Mouse (Mus musculus): ENCODE results near the gene Gm37240. TPM values are rescaled to one million over a fixed set of nuclear protein-coding genes. Genes with fewer than 3 reads are reported as not detected.

The Gm37240 gene
- 11.4 and 13.0 TPM in 2 replicates for polyA plus RNA-seq (2015; fragmentation: Nextera tagmentation; extraction: Ambion mirVana)

- peak within 1 kb of the TSS; percentile 70 for H3K9ac ChIP-seq (ENCODE audit: low read length)
- no peaks in the 10 kb centered on the region for H3K27me3 ChIP-seq (ENCODE audit: control insufficient read depth, insufficient read depth, low read length)
- under 1% methylated on average over 48 of the region's 48 CpGs for WGBS
- H3K9me3 ChIP-seq (replicated peaks; ENCODE audit: control insufficient read depth, low read length): no peaks in the 10 kb centered on the region
- peak; percentile 96 for ATAC-seq (ENCODE audit: insufficient read depth, low FRiP score)
- H3K4me3 ChIP-seq (replicated peaks; ENCODE audit: low read length): peak within 1 kb of the TSS; percentile 55
- peak within 1 kb of the TSS; percentile 67 for H3K27ac ChIP-seq (ENCODE audit: low read length)
- no peaks in the 10 kb centered on the region for H3K36me3 ChIP-seq (ENCODE audit: control insufficient read depth, insufficient read depth, low read length)
- peak within 1 kb of the TSS; percentile 66 for H3K4me2 ChIP-seq (ENCODE audit: low read depth, low read length)
- peaks cover 6% of the 10 kb centered on the region; the same call in 1 of the 2 replicates for H3K4me1 ChIP-seq (ENCODE audit: control insufficient read depth, insufficient read depth, low read length)
Observed at GRCm38 (mm10) chr3:85887239-85887827, at the start of gene Gm37240, which contains the start of gene Glt28d2. TSS of gene Gm37240 (minus strand) at chr3:85887518. TSS of gene Glt28d2 (minus strand) at chr3:85887516.

DNA sequence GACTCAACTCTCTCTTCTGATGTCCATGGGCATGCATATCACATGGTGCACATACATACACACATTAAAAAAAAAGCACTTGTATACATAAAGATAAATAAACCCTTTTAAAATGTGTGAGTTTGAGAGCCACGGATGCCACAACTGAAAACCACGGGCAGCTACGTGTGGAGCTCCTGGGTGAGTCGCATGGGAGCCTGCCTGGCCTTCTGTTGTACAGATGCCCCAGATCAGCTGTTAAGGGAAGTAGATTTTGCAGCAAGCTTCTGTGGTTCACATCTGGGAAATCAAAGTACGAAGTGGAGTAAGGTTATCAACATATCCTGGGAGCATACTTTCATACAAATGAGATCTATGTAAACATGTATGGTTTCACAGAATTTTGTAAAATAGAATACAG lies 46.3 kb upstream of the Gm37240 start:
- Histone ChIP-seq H3K9ac (ENCODE audit: low read length) (no peak overlapping the region), H3K4me3 (replicated peaks; ENCODE audit: low read length) (no peak overlapping the region), H3K27me3 (ENCODE audit: control insufficient read depth, insufficient read depth, low read length) (no peaks in the 10 kb centered on the region), H3K36me3 (ENCODE audit: control insufficient read depth, insufficient read depth, low read length) (no peaks in the 10 kb centered on the region), H3K4me2 (ENCODE audit: low read depth, low read length) (no peak overlapping the region), H3K9me3 (replicated peaks; ENCODE audit: control insufficient read depth, low read length) (no peaks in the 10 kb centered on the region), H3K27ac (ENCODE audit: low read length) (no peak overlapping the region), H3K4me1 (ENCODE audit: control insufficient read depth, insufficient read depth, low read length) (no peaks in the 10 kb centered on the region)
- ATAC-seq (ENCODE audit: insufficient read depth, low FRiP score): no peak
- WGBS: 82% methylated on average over 5 of the region's 5 CpGs

GRCm38 (mm10) chr3:85931859-85932258 lies 44.5 kb upstream of the Gm37240 start:
- peak overlapping the region; percentile 40; the same call in 1 of the 2 replicates for H3K27ac ChIP-seq (ENCODE audit: low read length)
- H3K27me3 ChIP-seq (ENCODE audit: control insufficient read depth, insufficient read depth, low read length): no peaks in the 10 kb centered on the region
- no peaks in the 10 kb centered on the region for H3K9me3 ChIP-seq (replicated peaks; ENCODE audit: control insufficient read depth, low read length)
- H3K4me3 ChIP-seq (replicated peaks; ENCODE audit: low read length): no peak overlapping the region
- no peaks in the 10 kb centered on the region for H3K4me1 ChIP-seq (ENCODE audit: control insufficient read depth, insufficient read depth, low read length)
- H3K36me3 ChIP-seq (ENCODE audit: control insufficient read depth, insufficient read depth, low read length): no peaks in the 10 kb centered on the region
- no peak overlapping the region for H3K9ac ChIP-seq (ENCODE audit: low read length)
- H3K4me2 ChIP-seq (ENCODE audit: low read depth, low read length): no peak overlapping the region
- ATAC-seq (ENCODE audit: insufficient read depth, low FRiP score): no peak
- WGBS: 53% methylated on average over 6 of the region's 6 CpGs

- Histone ChIP-seq H3K36me3 (ENCODE audit: control insufficient read depth, insufficient read depth, low read length) (no peaks in the 10 kb centered on the region), H3K4me1 (ENCODE audit: control insufficient read depth, insufficient read depth, low read length) (no peaks in the 10 kb centered on the region), H3K27ac (ENCODE audit: low read length) (no peak overlapping the region), H3K9ac (ENCODE audit: low read length) (no peak overlapping the region), H3K9me3 (replicated peaks; ENCODE audit: control insufficient read depth, low read length) (no peaks in the 10 kb centered on the region), H3K27me3 (ENCODE audit: control insufficient read depth, insufficient read depth, low read length) (no peaks in the 10 kb centered on the region), H3K4me2 (ENCODE audit: low read depth, low read length) (no peak overlapping the region), H3K4me3 (replicated peaks; ENCODE audit: low read length) (no peak overlapping the region)
- 80% methylated on average over 11 of the region's 11 CpGs for WGBS
- ATAC-seq (ENCODE audit: insufficient read depth, low FRiP score): no peak
Observed at GRCm38 (mm10) chr3:85930671-85931255, 43.4 kb upstream of the Gm37240 start.

- Histone ChIP-seq H3K36me3 (ENCODE audit: control insufficient read depth, insufficient read depth, low read length) (no peaks in the 10 kb centered on the region), H3K4me3 (replicated peaks; ENCODE audit: low read length) (no peak overlapping the region), H3K4me1 (ENCODE audit: control insufficient read depth, insufficient read depth, low read length) (no peaks in the 10 kb centered on the region), H3K4me2 (ENCODE audit: low read depth, low read length) (no peak overlapping the region), H3K9me3 (replicated peaks; ENCODE audit: control insufficient read depth, low read length) (no peaks in the 10 kb centered on the region), H3K27ac (ENCODE audit: low read length) (no peak overlapping the region), H3K27me3 (ENCODE audit: control insufficient read depth, insufficient read depth, low read length) (no peaks in the 10 kb centered on the region), H3K9ac (ENCODE audit: low read length) (no peak overlapping the region)
- ATAC-seq (ENCODE audit: insufficient read depth, low FRiP score): no peak
- WGBS: 72% methylated on average over 5 of the region's 5 CpGs
Observed at GRCm38 (mm10) chr3:85929711-85930110, 42.4 kb upstream of the Gm37240 start.

DNA sequence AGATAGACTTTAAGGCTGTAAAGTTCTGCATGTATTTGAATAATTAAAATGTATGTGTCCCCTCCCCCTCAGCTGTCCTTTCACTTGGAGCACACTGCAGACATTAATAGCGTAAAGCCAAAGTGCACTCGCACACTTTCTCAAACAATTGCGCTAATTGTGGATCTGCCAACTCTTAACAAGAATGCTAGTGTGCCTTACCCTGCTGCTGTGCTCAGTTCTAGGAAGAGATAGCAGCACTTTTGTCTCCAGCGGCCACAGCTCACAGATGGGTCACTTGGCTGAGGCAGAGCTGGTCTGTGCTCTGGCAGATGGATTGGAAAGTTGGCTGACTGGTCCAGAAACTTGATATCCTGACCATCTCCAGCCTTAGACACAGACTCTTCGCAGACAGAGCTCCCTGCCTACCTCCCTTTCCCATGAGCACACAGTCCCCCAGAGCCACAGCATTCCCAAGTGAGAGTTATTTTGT lies 40.9 kb upstream of the Gm37240 start:
- H3K4me1 ChIP-seq (ENCODE audit: control insufficient read depth, insufficient read depth, low read length): no peaks in the 10 kb centered on the region
- no peak overlapping the region for H3K4me3 ChIP-seq (replicated peaks; ENCODE audit: low read length)
- no peak overlapping the region for H3K27ac ChIP-seq (ENCODE audit: low read length)
- H3K36me3 ChIP-seq (ENCODE audit: control insufficient read depth, insufficient read depth, low read length): no peaks in the 10 kb centered on the region
- H3K9me3 ChIP-seq (replicated peaks; ENCODE audit: control insufficient read depth, low read length): no peaks in the 10 kb centered on the region
- ATAC-seq (ENCODE audit: insufficient read depth, low FRiP score): no peak
- no peak overlapping the region for H3K9ac ChIP-seq (ENCODE audit: low read length)
- 70% methylated on average over 5 of the region's 5 CpGs for WGBS
- no peak overlapping the region for H3K4me2 ChIP-seq (ENCODE audit: low read depth, low read length)
- no peaks in the 10 kb centered on the region for H3K27me3 ChIP-seq (ENCODE audit: control insufficient read depth, insufficient read depth, low read length)

- Histone ChIP-seq H3K4me3 (replicated peaks; ENCODE audit: low read length) (no peak overlapping the region), H3K27me3 (ENCODE audit: control insufficient read depth, insufficient read depth, low read length) (no peaks in the 10 kb centered on the region), H3K9ac (ENCODE audit: low read length) (no peak overlapping the region), H3K4me1 (ENCODE audit: control insufficient read depth, insufficient read depth, low read length) (no peaks in the 10 kb centered on the region), H3K27ac (ENCODE audit: low read length) (no peak overlapping the region), H3K4me2 (ENCODE audit: low read depth, low read length) (no peak overlapping the region), H3K9me3 (replicated peaks; ENCODE audit: control insufficient read depth, low read length) (no peaks in the 10 kb centered on the region), H3K36me3 (ENCODE audit: control insufficient read depth, insufficient read depth, low read length) (no peaks in the 10 kb centered on the region)
- 51% methylated on average over 9 of the region's 9 CpGs for WGBS
- no peak for ATAC-seq (ENCODE audit: insufficient read depth, low FRiP score)
Observed at GRCm38 (mm10) chr3:85927296-85927695, 40.0 kb upstream of the Gm37240 start.

DNA sequence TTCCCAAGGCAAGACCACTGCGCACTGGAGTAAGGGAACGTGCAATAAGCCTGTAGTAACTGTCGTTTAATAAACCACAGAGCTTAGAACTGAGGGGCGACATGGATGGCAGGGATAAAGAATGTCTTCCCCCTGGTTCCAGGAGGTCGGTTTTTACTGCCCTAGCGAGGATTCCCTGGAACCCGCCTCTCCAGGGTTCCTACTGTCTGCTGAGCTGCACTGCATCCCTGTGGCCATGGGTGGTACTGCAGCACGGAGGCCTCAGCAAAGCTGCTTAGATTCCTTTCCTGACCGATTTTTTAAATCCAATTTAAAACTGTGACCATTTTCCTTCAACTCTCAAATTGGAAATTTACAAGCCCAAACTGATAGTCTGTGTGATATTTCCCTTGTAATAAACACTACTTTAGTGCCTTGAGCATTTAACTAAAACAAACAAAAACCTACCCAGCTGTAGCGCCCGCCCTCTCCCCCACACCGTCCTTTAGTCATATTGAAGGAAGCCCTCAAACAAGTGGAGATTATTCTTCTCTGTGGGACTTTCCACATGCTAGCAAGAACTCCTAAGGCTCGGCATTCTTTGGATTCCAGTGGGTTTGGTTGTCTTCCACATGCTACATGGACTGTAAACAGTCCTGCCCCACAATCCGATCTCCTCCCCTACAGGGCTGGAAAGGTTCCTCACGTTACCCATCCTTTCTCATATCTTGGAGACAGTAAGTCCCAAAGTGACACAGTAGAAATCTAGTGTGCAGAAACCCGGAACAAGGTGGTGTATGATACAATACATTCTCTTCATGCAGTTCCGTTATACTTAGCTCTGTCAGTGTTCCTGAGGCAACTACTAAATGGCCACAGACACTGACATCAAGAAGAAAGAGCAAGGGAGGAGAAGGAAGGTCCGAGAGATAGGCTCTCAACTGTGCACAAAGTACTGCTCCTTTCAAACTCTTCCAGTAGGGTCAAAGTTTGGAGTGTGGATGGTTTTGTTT lies 36.9 kb upstream of the Gm37240 start:
- H3K36me3 ChIP-seq (ENCODE audit: control insufficient read depth, insufficient read depth, low read length): no peaks in the 10 kb centered on the region
- no peak overlapping the region for H3K27ac ChIP-seq (ENCODE audit: low read length)
- no peaks in the 10 kb centered on the region for H3K4me1 ChIP-seq (ENCODE audit: control insufficient read depth, insufficient read depth, low read length)
- ATAC-seq (ENCODE audit: insufficient read depth, low FRiP score): peak; percentile 78; the same call in 1 of the 2 replicates
- no peak overlapping the region for H3K4me3 ChIP-seq (replicated peaks; ENCODE audit: low read length)
- 0 out of 2 replicates have a peak overlapping the region, but pooled peaks have one; percentile 54 for H3K9ac ChIP-seq (ENCODE audit: low read length)
- 38% methylated on average over 18 of the region's 18 CpGs for WGBS
- no peaks in the 10 kb centered on the region for H3K9me3 ChIP-seq (replicated peaks; ENCODE audit: control insufficient read depth, low read length)
- H3K27me3 ChIP-seq (ENCODE audit: control insufficient read depth, insufficient read depth, low read length): no peaks in the 10 kb centered on the region
- H3K4me2 ChIP-seq (ENCODE audit: low read depth, low read length): 0 out of 2 replicates have a peak overlapping the region, but pooled peaks have one; percentile 13
